Mouse (Mus musculus) hindbrain, postnatal 0 days (tissue): ENCODE data around the gene Gpr19. TPM values are rescaled to one million over a fixed set of nuclear protein-coding genes. Genes with fewer than 3 reads are reported as not detected.

ENCODE experiments used
- ATAC-seq: fragments of 200-750 bp; cut with Nextera tagmentation; 2 replicates; pipeline ENCODE4 v1.8.0; 2017; ENCODE audit warnings: mild to moderate bottlenecking, moderate TSS enrichment, moderate library complexity
- DNase-seq: peaks from one replicate; pipeline ENCODE4 v3.0.0-alpha.2; 2015; ENCODE audit warnings: low spot score
- H3K27ac ChIP-seq: fragments of 300-500 bp; sonication (generic); 2 replicates; pipeline ENCODE4 v1.5.1; 2014; ENCODE audit warnings: mild to moderate bottlenecking
- H3K27me3 ChIP-seq: fragments of 300-500 bp; sonication (generic); 2 replicates; pipeline ENCODE4 v1.6.1; 2014; ENCODE audit warnings: low read length, mixed read lengths; ENCODE audit not compliant: insufficient read depth
- H3K36me3 ChIP-seq: fragments of 300-500 bp; sonication (generic); 2 replicates; pipeline ENCODE4 v1.6.1; 2014; ENCODE audit warnings: low read length, mixed read lengths; ENCODE audit not compliant: insufficient read depth
- H3K4me1 ChIP-seq: fragments of 300-500 bp; sonication (generic); 2 replicates; pipeline ENCODE4 v1.6.1; 2014; ENCODE audit warnings: antibody characterized with exemption, low read length, mixed read lengths; ENCODE audit not compliant: insufficient read depth
- H3K4me2 ChIP-seq: fragments of 300-500 bp; sonication (generic); 2 replicates; pipeline ENCODE4 v1.6.1; 2014; ENCODE audit warnings: low read depth, mild to moderate bottlenecking, low read length, moderate library complexity, mixed read lengths
- H3K4me3 ChIP-seq: fragments of 300-500 bp; sonication (generic); 2 replicates; pipeline ENCODE4 v1.5.1; 2014; ENCODE audit warnings: low read length
- H3K9ac ChIP-seq: fragments of 300-500 bp; sonication (generic); replicated peaks from 2 replicates; pipeline ENCODE4 v1.6.1; 2014; ENCODE audit warnings: mild to moderate bottlenecking, low read length, moderate library complexity, mixed read lengths
- H3K9me3 ChIP-seq: fragments of 300-500 bp; sonication (generic); 2 replicates; pipeline ENCODE4 v1.6.1; 2016; ENCODE audit warnings: low read length, mixed read lengths
- CTCF ChIP-seq: IDR thresholded peaks from 2 replicates; pipeline ENCODE4 v1.5.1; 2016; ENCODE audit warnings: antibody characterized with exemption, control low read depth, low read depth
- WGBS: fragments of 180-500 bp; shearing (Covaris S2); extraction: QIAGEN DNeasy Blood & Tissue Kit; methylation state at CpG from one replicate; pipeline ENCODE4 v1.1.7; 2014; 5-methylcytosine and 5-hydroxymethylcytosine counted together
- polyA plus RNA-seq: library from polyadenylated mRNA; unstranded; fragments of >200 nt; fragmentation: Nextera tagmentation; extraction: Ambion mirVana; gene quantifications from 2 replicates; pipeline ENCODE4 v1.2.1, GENCODE M21; 2015
- total RNA-seq: library from RNA; depleted of rRNA; stranded (reverse); fragments of >200 nt; gene quantifications from 2 replicates; pipeline ENCODE4 v1.2.3, GENCODE M21; 2014; rRNA removed

Gpr19 gene
- total RNA-seq = 33.2 and 43.7 TPM in 2 replicates
- polyA plus RNA-seq = 33.7 and 33.9 TPM in 2 replicates

GRCm38 (mm10) chr6:134898095-134898965 lies at the start of gene Gpr19:
Gpr19 (minus strand) TSS chr6:134898578.
- Histone ChIP-seq H3K9ac (peak within 1 kb of the TSS; percentile 89), H3K4me1 (0 out of 2 replicates have a peak, but pooled peaks cover 8% of the 10 kb centered on the region), H3K4me3 (peak within 1 kb of the TSS; percentile 66), H3K9me3 (no peaks in the 10 kb centered on the region), H3K27me3 (no peaks in the 10 kb centered on the region), H3K4me2 (peak within 1 kb of the TSS; percentile 62), H3K36me3 (no peaks in the 10 kb centered on the region), H3K27ac (peak within 1 kb of the TSS; percentile 100)
- DNase-seq (peak; percentile 97), ATAC-seq (peak; percentile 96)
- TF ChIP-seq CTCF = peak; percentile 59
- WGBS = under 1% methylated on average over 51 of the region's 51 CpGs

GRCm38 (mm10) chr6:134947311-134948087 lies 49.1 kb upstream of the Gpr19 start:
- Histone ChIP-seq H3K9ac (no peak overlapping the region), H3K4me1 (no peaks in the 10 kb centered on the region), H3K36me3 (no peaks in the 10 kb centered on the region), H3K27me3 (no peaks in the 10 kb centered on the region), H3K9me3 (no peaks in the 10 kb centered on the region), H3K27ac (no peak overlapping the region), H3K4me3 (no peak overlapping the region), H3K4me2 (no peak overlapping the region; the same call in 1 of the 2 replicates)
- 41% methylated on average over 13 of the region's 13 CpGs for WGBS
- TF ChIP-seq CTCF = peak; percentile 75
- peak; percentile 83 for DNase-seq
- peak; percentile 53 for ATAC-seq

- no peak overlapping the region for H3K4me2 ChIP-seq
- DNase-seq = no peak
- H3K27me3 ChIP-seq = no peaks in the 10 kb centered on the region
- no peak for TF ChIP-seq CTCF
- 86% methylated on average over 9 of the region's 9 CpGs for WGBS
- H3K9ac ChIP-seq = no peak overlapping the region
- no peaks in the 10 kb centered on the region for H3K4me1 ChIP-seq
- H3K9me3 ChIP-seq = no peaks in the 10 kb centered on the region
- no peaks in the 10 kb centered on the region for H3K36me3 ChIP-seq
- no peak overlapping the region for H3K4me3 ChIP-seq
- ATAC-seq = no peak
- no peak overlapping the region for H3K27ac ChIP-seq
Measured at GRCm38 (mm10) chr6:134946858-134947257, 48.5 kb upstream of the Gpr19 start.

- Histone ChIP-seq H3K4me3 (no peak overlapping the region), H3K27ac (no peak overlapping the region), H3K9ac (no peak overlapping the region), H3K4me1 (no peaks in the 10 kb centered on the region), H3K36me3 (no peaks in the 10 kb centered on the region), H3K4me2 (no peak overlapping the region), H3K9me3 (no peaks in the 10 kb centered on the region), H3K27me3 (no peaks in the 10 kb centered on the region)
- WGBS = 60% methylated on average over 6 of the region's 6 CpGs
- DNase-seq (no peak), ATAC-seq (no peak)
- no peak for TF ChIP-seq CTCF
Measured at GRCm38 (mm10) chr6:134946054-134946453, 47.7 kb upstream of the Gpr19 start.

- H3K27ac ChIP-seq = no peak overlapping the region
- H3K36me3 ChIP-seq = no peaks in the 10 kb centered on the region
- no peak for TF ChIP-seq CTCF
- no peak overlapping the region for H3K4me2 ChIP-seq
- ATAC-seq (no peak), DNase-seq (no peak)
- no peaks in the 10 kb centered on the region for H3K9me3 ChIP-seq
- no peak overlapping the region for H3K4me3 ChIP-seq
- H3K27me3 ChIP-seq = no peaks in the 10 kb centered on the region
- whole genome bisulfite sequencing = 80% methylated on average over 13 of the region's 13 CpGs
- no peaks in the 10 kb centered on the region for H3K4me1 ChIP-seq
- no peak overlapping the region for H3K9ac ChIP-seq
Measured at GRCm38 (mm10) chr6:134943759-134944407, 45.5 kb upstream of the Gpr19 start.

GRCm38 (mm10) chr6:134939781-134940180 lies 41.4 kb upstream of the Gpr19 start:
- WGBS = 91% methylated on average over 4 of the region's 4 CpGs
- ATAC-seq (no peak), DNase-seq (no peak)
- Histone ChIP-seq H3K36me3 (no peaks in the 10 kb centered on the region), H3K4me1 (no peaks in the 10 kb centered on the region), H3K27me3 (no peaks in the 10 kb centered on the region), H3K9ac (no peak overlapping the region), H3K4me3 (no peak overlapping the region), H3K4me2 (no peak overlapping the region), H3K27ac (no peak overlapping the region), H3K9me3 (no peaks in the 10 kb centered on the region)
- no peak for TF ChIP-seq CTCF
